Mouse (Mus musculus) neural tube, embryonic 12.5 days (tissue): ENCODE measurements around the gene Gm26727. TPM values are rescaled to one million over a fixed set of nuclear protein-coding genes. Genes with fewer than 3 reads are reported as not detected.
"Not testable (repeated sequence)": the region's sequence is repeated elsewhere in the genome, so short reads cannot be mapped to it uniquely, and the experiment has no call there.

Experiments used
- ATAC-seq: fragments of 200-750 bp; cut with Nextera tagmentation; 2 replicates; pipeline ENCODE4 v1.8.0; 2017; ENCODE audit warnings: low read depth, mild to moderate bottlenecking, moderate TSS enrichment, moderate library complexity; ENCODE audit not compliant: low FRiP score
- H3K27ac ChIP-seq: fragments of 300-500 bp; sonication (generic); 2 replicates; pipeline ENCODE4 v1.5.1; 2016
- H3K27me3 ChIP-seq: fragments of 300-500 bp; sonication (generic); replicated peaks from 2 replicates; pipeline ENCODE4 v1.6.1; 2016; ENCODE audit warnings: mild to moderate bottlenecking
- H3K36me3 ChIP-seq: fragments of 300-500 bp; sonication (generic); 2 replicates; pipeline ENCODE4 v1.6.1; 2016; ENCODE audit warnings: mild to moderate bottlenecking
- H3K4me1 ChIP-seq: fragments of 300-500 bp; sonication (generic); 2 replicates; pipeline ENCODE4 v1.6.1; 2016
- H3K4me2 ChIP-seq: fragments of 300-500 bp; sonication (generic); replicated peaks from 2 replicates; pipeline ENCODE4 v1.6.1; 2016; ENCODE audit warnings: mild to moderate bottlenecking
- H3K4me3 ChIP-seq: fragments of 300-500 bp; sonication (generic); 2 replicates; pipeline ENCODE4 v1.5.1; 2016
- H3K9ac ChIP-seq: fragments of 300-500 bp; sonication (generic); 2 replicates; pipeline ENCODE4 v1.6.1; 2016; ENCODE audit warnings: mild to moderate bottlenecking
- H3K9me3 ChIP-seq: fragments of 300-500 bp; sonication (generic); 2 replicates; pipeline ENCODE4 v1.6.1; 2016; ENCODE audit warnings: mild to moderate bottlenecking
- WGBS: fragments of 180-500 bp; shearing (Covaris S2); methylation state at CpG from one replicate; pipeline ENCODE4 v1.1.7; 2016; 5-methylcytosine and 5-hydroxymethylcytosine counted together
- polyA plus RNA-seq: library from polyadenylated mRNA; unstranded; fragments of >200 nt; fragmentation: Nextera tagmentation; extraction: Ambion mirVana; gene quantifications from 2 replicates; pipeline ENCODE4 v1.2.1, GENCODE M21; 2016

The Gm26727 gene
- polyA plus RNA-seq, result not detected in 2 replicates

- Histone ChIP-seq H3K36me3 (no peaks in the 10 kb centered on the region), H3K4me2 (no peak within 1 kb of the TSS), H3K9me3 (no peaks in the 10 kb centered on the region), H3K4me3 (no peak within 1 kb of the TSS), H3K27me3 (no peaks in the 10 kb centered on the region), H3K4me1 (no peaks in the 10 kb centered on the region), H3K27ac (no peak within 1 kb of the TSS), H3K9ac (no peak within 1 kb of the TSS)
- no peak for ATAC-seq
- WGBS, result 60% methylated on average over 2 of the region's 2 CpGs
Measured at GRCm38 (mm10) chr2:67433081-67433480, at the start of gene Gm26727. Gene Gm26727 (minus strand): TSS chr2:67433181.

GRCm38 (mm10) chr2:67481051-67481450 is 48.1 kb upstream of the Gm26727 start:
- H3K9ac ChIP-seq, result no peak overlapping the region
- no peaks in the 10 kb centered on the region for H3K27me3 ChIP-seq
- ATAC-seq, result no peak
- no peak overlapping the region for H3K27ac ChIP-seq
- no peaks in the 10 kb centered on the region for H3K9me3 ChIP-seq
- no peak overlapping the region for H3K4me3 ChIP-seq
- WGBS, result 71% methylated on average over 3 of the region's 3 CpGs
- H3K36me3 ChIP-seq, result no peaks in the 10 kb centered on the region
- H3K4me2 ChIP-seq, result no peak overlapping the region
- H3K4me1 ChIP-seq, result no peaks in the 10 kb centered on the region

DNA sequence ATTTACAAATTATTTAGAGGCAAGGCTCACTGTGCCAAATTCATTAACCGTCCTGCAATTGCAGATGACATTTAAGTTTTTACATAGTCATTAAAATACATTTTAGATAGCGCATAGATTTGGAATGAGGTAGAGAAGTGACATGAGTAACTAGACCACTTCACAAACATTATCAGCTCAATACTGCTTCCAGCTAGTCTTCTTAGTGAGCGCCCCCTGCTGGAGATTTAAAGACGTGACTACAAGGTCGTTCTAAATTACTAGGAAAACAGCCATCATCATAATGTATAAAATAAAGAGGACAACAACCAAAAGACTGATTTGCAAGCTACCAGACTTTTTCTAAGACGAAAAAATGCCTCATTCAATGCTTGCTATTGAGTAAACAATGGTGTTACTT is 44.8 kb upstream of the Gm26727 start:
- Histone ChIP-seq H3K36me3 (no peaks in the 10 kb centered on the region), H3K9ac (no peak overlapping the region), H3K27ac (no peak overlapping the region), H3K27me3 (no peaks in the 10 kb centered on the region), H3K4me1 (no peaks in the 10 kb centered on the region), H3K9me3 (no peaks in the 10 kb centered on the region), H3K4me3 (no peak overlapping the region), H3K4me2 (no peak overlapping the region)
- no peak for ATAC-seq
- WGBS, result 18% methylated on average over 6 of the region's 6 CpGs

DNA sequence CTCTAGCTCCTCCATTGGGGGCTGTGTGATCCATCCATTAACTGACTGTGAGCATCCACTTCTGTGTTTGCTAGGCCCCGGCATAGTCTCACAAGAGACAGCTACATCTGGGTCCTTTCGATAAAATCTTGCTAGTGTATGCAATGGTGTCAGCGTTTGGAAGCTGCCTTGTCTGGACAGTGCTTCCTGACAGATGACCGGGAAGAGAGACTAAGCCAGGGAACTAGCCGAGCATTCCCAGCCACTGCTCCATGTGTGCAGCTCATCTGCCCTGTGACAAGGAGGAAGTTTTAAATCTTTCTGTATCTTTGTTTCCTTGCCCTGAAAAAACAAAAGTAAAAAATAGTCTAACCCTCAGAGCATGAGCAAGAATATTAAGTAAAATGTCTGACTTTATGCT is 37.0 kb upstream of the Gm26727 start:
- not testable (repeated sequence) for H3K4me3 ChIP-seq, H3K9me3 ChIP-seq, H3K9ac ChIP-seq, H3K4me2 ChIP-seq, H3K4me1 ChIP-seq, H3K36me3 ChIP-seq, ATAC-seq, H3K27me3 ChIP-seq, H3K27ac ChIP-seq
- WGBS, result 75% methylated on average over 5 of the region's 5 CpGs

DNA sequence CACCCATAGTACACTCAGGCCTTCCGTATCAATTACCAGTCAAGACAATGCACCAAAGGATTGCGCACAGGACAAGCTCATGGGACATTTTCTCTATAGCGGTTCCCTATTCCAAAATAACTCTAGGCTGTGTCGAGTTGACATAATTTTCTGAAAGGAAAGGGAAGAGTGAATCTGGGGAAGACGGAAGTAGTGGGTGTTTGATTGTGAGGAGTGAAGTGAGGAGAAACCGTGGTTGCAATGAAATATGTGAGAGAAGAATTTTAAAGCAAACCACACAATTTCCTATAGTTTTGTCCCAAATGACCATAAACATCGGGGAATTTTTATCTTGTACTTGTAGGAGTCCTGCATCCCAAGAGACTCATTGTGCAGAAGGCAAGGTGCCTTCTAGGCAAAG is 34.1 kb upstream of the Gm26727 start:
- no peak overlapping the region for H3K4me2 ChIP-seq
- ATAC-seq, result no peak
- H3K4me3 ChIP-seq, result no peak overlapping the region
- no peak overlapping the region for H3K27ac ChIP-seq
- H3K9me3 ChIP-seq, result no peaks in the 10 kb centered on the region
- no peaks in the 10 kb centered on the region for H3K36me3 ChIP-seq
- no peaks in the 10 kb centered on the region for H3K27me3 ChIP-seq
- 89% methylated on average over 7 of the region's 7 CpGs for WGBS
- H3K9ac ChIP-seq, result no peak overlapping the region
- no peaks in the 10 kb centered on the region for H3K4me1 ChIP-seq

- ATAC-seq, result no peak
- Histone ChIP-seq H3K27me3 (no peaks in the 10 kb centered on the region), H3K9ac (no peak overlapping the region), H3K9me3 (no peaks in the 10 kb centered on the region), H3K36me3 (no peaks in the 10 kb centered on the region), H3K4me2 (no peak overlapping the region), H3K4me1 (no peaks in the 10 kb centered on the region), H3K27ac (no peak overlapping the region), H3K4me3 (no peak overlapping the region)
- WGBS, result 78% methylated on average over 3 of the region's 3 CpGs
Measured at GRCm38 (mm10) chr2:67460857-67461256, 27.9 kb upstream of the Gm26727 start.

- no peak for ATAC-seq
- no peak overlapping the region for H3K27ac ChIP-seq
- no peaks in the 10 kb centered on the region for H3K4me1 ChIP-seq
- H3K9ac ChIP-seq, result no peak overlapping the region
- H3K9me3 ChIP-seq, result no peaks in the 10 kb centered on the region
- no peaks in the 10 kb centered on the region for H3K27me3 ChIP-seq
- no peak overlapping the region for H3K4me3 ChIP-seq
- H3K4me2 ChIP-seq, result no peak overlapping the region
- H3K36me3 ChIP-seq, result no peaks in the 10 kb centered on the region
- WGBS, result 77% methylated on average over 12 of the region's 12 CpGs
Measured at GRCm38 (mm10) chr2:67447206-67447605, 14.2 kb upstream of the Gm26727 start.

DNA sequence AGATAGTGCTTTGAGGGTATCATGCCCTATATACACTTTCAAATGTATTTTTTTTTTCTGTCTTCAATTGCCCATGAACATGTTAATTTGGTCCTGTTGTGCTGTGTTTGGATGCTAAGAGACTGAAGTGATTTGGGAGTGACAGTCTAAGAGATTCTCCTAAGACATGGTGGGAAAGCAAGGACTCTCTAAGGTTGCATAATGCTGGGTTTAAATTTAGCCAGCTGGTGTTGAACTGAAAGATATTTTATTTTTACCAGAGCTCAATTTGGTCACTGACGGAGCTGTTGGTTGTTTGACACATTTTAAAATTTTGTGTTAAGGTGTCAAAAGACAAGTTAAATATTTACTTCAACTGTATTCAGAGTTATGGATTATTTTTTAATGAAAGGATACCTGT is 13.8 kb upstream of the Gm26727 start:
- Histone ChIP-seq H3K9me3 (no peaks in the 10 kb centered on the region), H3K4me3 (no peak overlapping the region), H3K27me3 (no peaks in the 10 kb centered on the region), H3K9ac (no peak overlapping the region), H3K27ac (no peak overlapping the region), H3K36me3 (no peaks in the 10 kb centered on the region), H3K4me2 (no peak overlapping the region), H3K4me1 (no peaks in the 10 kb centered on the region)
- ATAC-seq, result no peak
- WGBS, result 91% methylated on average over 1 of the region's 1 CpGs

GRCm38 (mm10) chr2:67445780-67446179 is 12.8 kb upstream of the Gm26727 start, which contains the start of gene Xirp2:
Gene Xirp2 (plus strand): TSS chr2:67446002.
- no peak within 1 kb of the TSS for H3K9ac ChIP-seq
- H3K4me2 ChIP-seq, result no peak within 1 kb of the TSS
- no peaks in the 10 kb centered on the region for H3K9me3 ChIP-seq
- no peak for ATAC-seq
- no peaks in the 10 kb centered on the region for H3K36me3 ChIP-seq
- no peak within 1 kb of the TSS for H3K27ac ChIP-seq
- WGBS, result 77% methylated on average over 3 of the region's 3 CpGs
- H3K4me3 ChIP-seq, result no peak within 1 kb of the TSS
- no peaks in the 10 kb centered on the region for H3K4me1 ChIP-seq
- H3K27me3 ChIP-seq, result no peaks in the 10 kb centered on the region

DNA sequence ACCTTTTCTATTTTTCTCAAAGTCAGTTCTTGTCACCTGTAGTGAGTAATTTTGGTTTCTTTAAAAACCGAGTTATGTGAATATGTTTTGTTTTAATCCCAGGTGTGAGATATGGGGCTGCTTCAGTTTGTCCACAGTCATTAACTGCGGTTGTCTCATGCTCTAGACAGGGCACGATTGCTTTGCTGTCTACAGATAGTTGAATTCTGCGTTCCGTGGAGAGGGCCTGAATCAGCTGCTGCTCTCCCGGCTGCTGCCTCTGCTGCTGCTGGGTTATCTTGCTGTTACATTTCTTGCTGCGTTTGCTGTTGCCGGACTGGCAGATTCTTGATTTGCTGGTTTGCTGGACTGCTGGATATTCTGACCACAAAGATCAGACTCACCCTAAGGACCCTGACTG is 5.3 kb upstream of the Gm26727 start:
- Histone ChIP-seq H3K27ac (no peak overlapping the region), H3K9ac (no peak overlapping the region), H3K36me3 (no peaks in the 10 kb centered on the region), H3K4me3 (no peak overlapping the region), H3K4me1 (no peaks in the 10 kb centered on the region), H3K27me3 (no peaks in the 10 kb centered on the region), H3K9me3 (no peaks in the 10 kb centered on the region), H3K4me2 (no peak overlapping the region)
- WGBS, result 88% methylated on average over 8 of the region's 8 CpGs
- no peak for ATAC-seq

DNA sequence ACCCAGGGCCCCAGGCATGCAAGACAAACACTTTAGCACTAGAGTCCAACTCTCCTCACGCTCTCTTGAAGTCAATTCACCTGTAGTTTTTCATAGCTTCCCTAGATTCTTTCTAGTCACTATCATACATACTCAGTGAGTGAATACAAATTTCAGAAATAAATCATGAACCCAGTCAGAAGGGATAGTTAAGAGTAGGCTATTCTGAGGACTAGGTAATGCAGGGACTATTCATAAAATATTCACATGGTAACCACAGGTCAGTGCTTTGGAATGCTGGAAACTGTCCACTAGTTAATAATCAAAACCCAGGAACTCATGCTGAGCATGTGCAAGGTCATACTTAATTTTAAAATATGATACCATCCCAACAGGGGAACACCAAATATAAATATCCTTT is 10.2 kb downstream of the Gm26727 start:
- H3K4me2 ChIP-seq, result no peak overlapping the region
- WGBS, result 85% methylated on average over 1 of the region's 1 CpGs
- no peak overlapping the region for H3K9ac ChIP-seq
- H3K27me3 ChIP-seq, result no peaks in the 10 kb centered on the region
- ATAC-seq, result no peak
- H3K4me1 ChIP-seq, result no peaks in the 10 kb centered on the region
- H3K9me3 ChIP-seq, result no peaks in the 10 kb centered on the region
- no peaks in the 10 kb centered on the region for H3K36me3 ChIP-seq
- no peak overlapping the region for H3K4me3 ChIP-seq
- H3K27ac ChIP-seq, result no peak overlapping the region

DNA sequence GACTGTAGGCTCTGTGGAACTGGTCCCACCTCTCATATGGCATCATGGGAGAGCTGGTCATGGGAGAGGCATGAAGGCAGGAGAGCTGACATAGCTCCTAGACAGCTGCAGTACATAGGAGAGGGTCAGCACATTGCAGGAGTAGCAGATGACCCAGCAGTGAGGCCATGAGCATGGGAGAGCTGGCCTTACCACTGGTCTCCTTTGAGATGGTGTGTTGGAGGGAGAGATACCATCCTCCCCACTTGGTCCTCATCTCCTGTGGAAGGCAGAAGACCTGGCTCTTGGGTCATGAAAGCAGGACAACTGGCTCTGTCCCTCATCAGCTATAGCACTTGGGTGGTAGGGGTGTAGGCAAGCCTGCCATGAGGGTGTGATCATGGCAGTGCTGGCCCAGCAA is 12.1 kb downstream of the Gm26727 start:
- H3K9ac ChIP-seq, result no peak overlapping the region
- no peak overlapping the region for H3K27ac ChIP-seq
- H3K36me3 ChIP-seq, result no peaks in the 10 kb centered on the region
- no peaks in the 10 kb centered on the region for H3K4me1 ChIP-seq
- no peak overlapping the region for H3K4me2 ChIP-seq
- no peaks in the 10 kb centered on the region for H3K9me3 ChIP-seq
- no peak for ATAC-seq
- no peak overlapping the region for H3K4me3 ChIP-seq
- H3K27me3 ChIP-seq, result no peaks in the 10 kb centered on the region

- not testable (repeated sequence) for H3K36me3 ChIP-seq, H3K9me3 ChIP-seq, H3K4me1 ChIP-seq, H3K27me3 ChIP-seq, H3K9ac ChIP-seq, H3K4me3 ChIP-seq, H3K4me2 ChIP-seq, ATAC-seq, H3K27ac ChIP-seq
- no CpG with 5 or more reads among the region's 1 CpGs for WGBS
Measured at GRCm38 (mm10) chr2:67413425-67413824, 19.6 kb downstream of the Gm26727 start, which contains the start of gene Gm21830. Gene Gm21830 (plus strand): TSS chr2:67413725.
